Mouse (Mus musculus) hindbrain, embryonic 11.5 days (tissue): ENCODE measurements around the gene Rtkn. TPM values are rescaled to one million over a fixed set of nuclear protein-coding genes. Genes with fewer than 3 reads are reported as not detected.

Source experiments
- ATAC-seq: fragments of 200-750 bp; cut with Nextera tagmentation; 2 replicates; pipeline ENCODE4 v1.8.0; 2017; ENCODE audit warnings: mild to moderate bottlenecking, moderate TSS enrichment, moderate library complexity; ENCODE audit not compliant: low FRiP score
- DNase-seq: peaks from one replicate; pipeline ENCODE4 v3.0.0-alpha.2; 2015; ENCODE audit warnings: low spot score
- H3K27ac ChIP-seq: fragments of 300-500 bp; sonication (generic); 2 replicates; pipeline ENCODE4 v1.5.1; 2014; ENCODE audit warnings: mild to moderate bottlenecking, low read depth, low read length
- H3K27me3 ChIP-seq: fragments of 300-500 bp; sonication (generic); 2 replicates; pipeline ENCODE4 v1.6.1; 2014; ENCODE audit warnings: mild to moderate bottlenecking, low read length, moderate library complexity, mixed read lengths; ENCODE audit not compliant: control insufficient read depth, insufficient read depth
- H3K36me3 ChIP-seq: fragments of 300-500 bp; sonication (generic); 2 replicates; pipeline ENCODE4 v1.6.1; 2014; ENCODE audit warnings: mild to moderate bottlenecking, low read length, moderate library complexity, mixed read lengths; ENCODE audit not compliant: control insufficient read depth, insufficient read depth
- H3K4me1 ChIP-seq: fragments of 300-500 bp; sonication (generic); replicated peaks from 2 replicates; pipeline ENCODE4 v1.6.1; 2014; ENCODE audit warnings: low read length, mixed read lengths; ENCODE audit not compliant: control insufficient read depth, insufficient read depth
- H3K4me2 ChIP-seq: fragments of 300-500 bp; sonication (generic); replicated peaks from 2 replicates; pipeline ENCODE4 v1.6.1; 2014; ENCODE audit warnings: mild to moderate bottlenecking, low read depth, low read length
- H3K4me3 ChIP-seq: fragments of 300-500 bp; sonication (generic); 2 replicates; pipeline ENCODE4 v1.5.1; 2014; ENCODE audit warnings: low read depth, low read length
- H3K9ac ChIP-seq: fragments of 300-500 bp; sonication (generic); 2 replicates; pipeline ENCODE4 v1.6.1; 2014; ENCODE audit warnings: low read depth, low read length
- H3K9me3 ChIP-seq: fragments of 300-500 bp; sonication (generic); 2 replicates; pipeline ENCODE4 v1.6.1; 2016; ENCODE audit warnings: low read length; ENCODE audit not compliant: control insufficient read depth
- WGBS: fragments of 180-500 bp; shearing (Covaris S2); extraction: QIAGEN DNeasy Blood & Tissue Kit; methylation state at CpG from one replicate; pipeline ENCODE4 v1.1.7; 2014; 5-methylcytosine and 5-hydroxymethylcytosine counted together
- microRNA counts: library from miRNA; unstranded; fragments of <30 nt; microRNA quantifications from one replicate; lab custom pipeline; 2015
- polyA plus RNA-seq: library from polyadenylated mRNA; unstranded; fragments of >200 nt; fragmentation: Nextera tagmentation; extraction: Ambion mirVana; gene quantifications from 2 replicates; pipeline ENCODE4 v1.2.1, GENCODE M21; 2014

The Rtkn gene
- polyA plus RNA-seq, 1 experiment from 2014 or later = 17.7 TPM

GRCm38 (mm10) chr6:83185895-83186861 is 50.9 kb downstream of the Rtkn start:
- peak overlapping the region; percentile 55 for H3K27ac ChIP-seq
- 0 out of 2 replicates have a peak, but pooled peaks cover 3% of the 10 kb centered on the region for H3K36me3 ChIP-seq
- ATAC-seq (peak; percentile 96), DNase-seq (peak; percentile 86)
- H3K9me3 ChIP-seq = no peaks in the 10 kb centered on the region
- H3K27me3 ChIP-seq = no peaks in the 10 kb centered on the region
- peak overlapping the region; percentile 46 for H3K4me3 ChIP-seq
- WGBS = 10% methylated on average over 25 of the region's 25 CpGs
- peak overlapping the region; percentile 67 for H3K9ac ChIP-seq
- H3K4me1 ChIP-seq = peaks cover 11% of the 10 kb centered on the region
- H3K4me2 ChIP-seq = peak overlapping the region; percentile 67

- peak; percentile 46; the same call in 1 of the 2 replicates for ATAC-seq
- Histone ChIP-seq H3K4me1 (peaks cover 11% of the 10 kb centered on the region), H3K4me3 (peak overlapping the region; percentile 46), H3K9ac (peak overlapping the region; percentile 67), H3K27me3 (no peaks in the 10 kb centered on the region), H3K27ac (peak overlapping the region; percentile 55), H3K4me2 (peak overlapping the region; percentile 67), H3K36me3 (0 out of 2 replicates have a peak, but pooled peaks cover 3% of the 10 kb centered on the region), H3K9me3 (no peaks in the 10 kb centered on the region)
- DNase-seq = peak; percentile 19
- WGBS = 69% methylated on average over 2 of the region's 2 CpGs
Observed at GRCm38 (mm10) chr6:83186946-83187345, 51.7 kb downstream of the Rtkn start.

- WGBS = 90% methylated on average over 7 of the region's 7 CpGs
- no peaks in the 10 kb centered on the region for H3K9me3 ChIP-seq
- H3K4me2 ChIP-seq = no peak overlapping the region
- no peaks in the 10 kb centered on the region for H3K27me3 ChIP-seq
- no peak overlapping the region for H3K9ac ChIP-seq
- no peak overlapping the region for H3K27ac ChIP-seq
- no peak for ATAC-seq
- no peaks in the 10 kb centered on the region for H3K4me1 ChIP-seq
- peaks cover 18% of the 10 kb centered on the region for H3K36me3 ChIP-seq
- H3K4me3 ChIP-seq = no peak overlapping the region
- no peak for DNase-seq
Observed at GRCm38 (mm10) chr6:83193571-83193970, 58.3 kb downstream of the Rtkn start.

- Histone ChIP-seq H3K4me2 (no peak overlapping the region), H3K36me3 (peaks cover 15% of the 10 kb centered on the region)
- 44% methylated on average over 15 of the region's 15 CpGs for WGBS
Observed at GRCm38 (mm10) chr6:83197345-83198004, 62.2 kb downstream of the Rtkn start.

More at GRCm38 (mm10) chr6:83197345-83198004, 62.2 kb downstream of the Rtkn start:
- H3K4me1 ChIP-seq = no peaks in the 10 kb centered on the region
- H3K27me3 ChIP-seq = no peaks in the 10 kb centered on the region
- no peak overlapping the region for H3K9ac ChIP-seq
- H3K27ac ChIP-seq = no peak overlapping the region
- no peaks in the 10 kb centered on the region for H3K9me3 ChIP-seq
- no peak overlapping the region for H3K4me3 ChIP-seq
- DNase-seq (peak; percentile 41), ATAC-seq (no peak)

MicroRNAs within 50 kb of the gene (microRNA counts, 519-probe panel; counts per million panel counts)
- not detected for microRNA mmu-miR-3470a+mmu-miR-3470b (lab: Ali Mortazavi, UCI)

Other genes with a start within 250 kb of the Rtkn start
- 1.7 and 2.0 TPM in 2 replicates for gene Sema4f, start 195.7 kb upstream of the Rtkn start, polyA plus RNA-seq
- 0.22 TPM in 1 of 2 replicates, not detected in the other for gene M1ap, start 188.6 kb upstream of the Rtkn start, polyA plus RNA-seq
- gene Dok1, start 102.0 kb upstream of the Rtkn start, polyA plus RNA-seq = 4.5 and 6.6 TPM in 2 replicates
- 7.1 and 7.7 TPM in 2 replicates for gene Loxl3, start 101.3 kb upstream of the Rtkn start, polyA plus RNA-seq
- gene Aup1, start 80.9 kb upstream of the Rtkn start, polyA plus RNA-seq = 112 TPM in 2 replicates
- 31.7 and 33.9 TPM in 2 replicates for gene Htra2, start 80.2 kb upstream of the Rtkn start, polyA plus RNA-seq
- gene Dqx1, start 77.6 kb upstream of the Rtkn start, polyA plus RNA-seq = 0.81 and 0.93 TPM in 2 replicates
- 5.2 and 9.4 TPM in 2 replicates for gene Tlx2, start 65.2 kb upstream of the Rtkn start, polyA plus RNA-seq
- gene Pcgf1, start 57.6 kb upstream of the Rtkn start, polyA plus RNA-seq = 38.1 and 39.8 TPM in 2 replicates
- 0.38 TPM in 1 of 2 replicates, not detected in the other for gene Lbx2, start 49.1 kb upstream of the Rtkn start, polyA plus RNA-seq
- 0.91 and 1.0 TPM in 2 replicates for gene Ccdc142, start 33.9 kb upstream of the Rtkn start, polyA plus RNA-seq
- 1.9 TPM in 2 replicates for gene Gm42688, start 33.8 kb upstream of the Rtkn start, polyA plus RNA-seq
- gene Mrpl53, start 26.4 kb upstream of the Rtkn start, polyA plus RNA-seq = 127 TPM in 2 replicates
- 17.1 and 20.2 TPM in 2 replicates for gene Mogs, start 20.0 kb upstream of the Rtkn start, polyA plus RNA-seq
- 160 and 179 TPM in 2 replicates for gene Wbp1, start 13.9 kb upstream of the Rtkn start, polyA plus RNA-seq
- 18.5 and 21.3 TPM in 2 replicates for gene Ino80b, start 10.0 kb upstream of the Rtkn start, polyA plus RNA-seq
- gene Wdr54, start 20.9 kb downstream of the Rtkn start, polyA plus RNA-seq = 12.3 and 13.8 TPM in 2 replicates
- 3.7 TPM in 2 replicates for gene 1700003E16Rik, start 20.9 kb downstream of the Rtkn start, polyA plus RNA-seq
- 75.1 and 81.6 TPM in 2 replicates for gene Dctn1, start 30.5 kb downstream of the Rtkn start, polyA plus RNA-seq
- 2.5 and 3.1 TPM in 2 replicates for gene Slc4a5, start 84.4 kb downstream of the Rtkn start, polyA plus RNA-seq
- gene Mthfd2, start 190.4 kb downstream of the Rtkn start, polyA plus RNA-seq = 41.8 and 46.9 TPM in 2 replicates
- gene Mob1a, start 190.6 kb downstream of the Rtkn start, polyA plus RNA-seq = 60.9 and 65.6 TPM in 2 replicates
- 110 and 117 TPM in 2 replicates for gene Bola3, start 213.7 kb downstream of the Rtkn start, polyA plus RNA-seq